Mouse (Mus musculus) intestine, embryonic 14.5 days (tissue): ENCODE results near the gene Ppp2r5a. TPM values are rescaled to one million over a fixed set of nuclear protein-coding genes. Genes with fewer than 3 reads are reported as not detected.

Source experiments
- ATAC-seq: fragments of 200-750 bp; cut with Nextera tagmentation; replicated peaks from 2 replicates; pipeline ENCODE4 v1.8.0; 2017; ENCODE audit warnings: low read depth, moderate number of reproducible peaks, moderate TSS enrichment, moderate library complexity; ENCODE audit not compliant: low FRiP score, low TSS enrichment
- DNase-seq: peaks from one replicate; pipeline ENCODE4 v3.0.0-alpha.2; 2018; ENCODE audit warnings: low spot score
- H3K27ac ChIP-seq: fragments of 300-500 bp; sonication (generic); 2 replicates; pipeline ENCODE4 v1.5.1; 2014; ENCODE audit warnings: low read depth, mild to moderate bottlenecking, control low read depth
- H3K27me3 ChIP-seq: fragments of 300-500 bp; sonication (generic); replicated peaks from 2 replicates; pipeline ENCODE4 v1.6.1; 2014; ENCODE audit warnings: low read length, control low read depth; ENCODE audit not compliant: control insufficient read depth, insufficient read depth
- H3K36me3 ChIP-seq: fragments of 300-500 bp; sonication (generic); 2 replicates; pipeline ENCODE4 v1.6.1; 2014; ENCODE audit warnings: low read length, control low read depth; ENCODE audit not compliant: control insufficient read depth, insufficient read depth
- H3K4me1 ChIP-seq: fragments of 300-500 bp; sonication (generic); replicated peaks from 2 replicates; pipeline ENCODE4 v1.6.1; 2014; ENCODE audit warnings: low read length, control low read depth, mixed read lengths; ENCODE audit not compliant: control insufficient read depth, insufficient read depth
- H3K4me2 ChIP-seq: fragments of 300-500 bp; sonication (generic); 2 replicates; pipeline ENCODE4 v1.6.1; 2014; ENCODE audit warnings: low read length
- H3K4me3 ChIP-seq: fragments of 300-500 bp; sonication (generic); 2 replicates; pipeline ENCODE4 v1.5.1; 2014; ENCODE audit warnings: low read depth, low read length, control low read depth, mixed read lengths
- H3K9ac ChIP-seq: fragments of 300-500 bp; sonication (generic); 2 replicates; pipeline ENCODE4 v1.6.1; 2014; ENCODE audit warnings: mild to moderate bottlenecking, low read length
- H3K9me3 ChIP-seq: fragments of 300-500 bp; sonication (generic); 2 replicates; pipeline ENCODE4 v1.6.1; 2016; ENCODE audit warnings: low read length, control low read depth; ENCODE audit not compliant: control insufficient read depth
- WGBS: fragments of 180-500 bp; shearing (Covaris S2); extraction: QIAGEN DNeasy Blood & Tissue Kit; methylation state at CpG from one replicate; pipeline ENCODE4 v1.1.7; 2014; 5-methylcytosine and 5-hydroxymethylcytosine counted together
- polyA plus RNA-seq: library from polyadenylated mRNA; unstranded; fragments of >200 nt; fragmentation: Nextera tagmentation; extraction: Ambion mirVana; gene quantifications from 2 replicates; pipeline ENCODE4 v1.2.1, GENCODE M21; 2014

Ppp2r5a gene
- polyA plus RNA-seq, 1 experiment from 2014 or later = 27.1 TPM

- 1% methylated on average over 45 of the region's 74 CpGs for WGBS
- Histone ChIP-seq H3K9ac (peak overlapping the region; percentile 81), H3K4me1 (peaks cover 13% of the 10 kb centered on the region), H3K4me2 (peak overlapping the region; percentile 76), H3K27ac (peak overlapping the region; percentile 98), H3K27me3 (no peaks in the 10 kb centered on the region), H3K4me3 (peak overlapping the region; percentile 75), H3K9me3 (no peaks in the 10 kb centered on the region), H3K36me3 (no peaks in the 10 kb centered on the region)
- ATAC-seq = peak; percentile 30
- no peak for DNase-seq
These were observed 6.6 kb downstream of the Ppp2r5a start for GRCm38 (mm10) chr1:191396446-191396845.

DNA sequence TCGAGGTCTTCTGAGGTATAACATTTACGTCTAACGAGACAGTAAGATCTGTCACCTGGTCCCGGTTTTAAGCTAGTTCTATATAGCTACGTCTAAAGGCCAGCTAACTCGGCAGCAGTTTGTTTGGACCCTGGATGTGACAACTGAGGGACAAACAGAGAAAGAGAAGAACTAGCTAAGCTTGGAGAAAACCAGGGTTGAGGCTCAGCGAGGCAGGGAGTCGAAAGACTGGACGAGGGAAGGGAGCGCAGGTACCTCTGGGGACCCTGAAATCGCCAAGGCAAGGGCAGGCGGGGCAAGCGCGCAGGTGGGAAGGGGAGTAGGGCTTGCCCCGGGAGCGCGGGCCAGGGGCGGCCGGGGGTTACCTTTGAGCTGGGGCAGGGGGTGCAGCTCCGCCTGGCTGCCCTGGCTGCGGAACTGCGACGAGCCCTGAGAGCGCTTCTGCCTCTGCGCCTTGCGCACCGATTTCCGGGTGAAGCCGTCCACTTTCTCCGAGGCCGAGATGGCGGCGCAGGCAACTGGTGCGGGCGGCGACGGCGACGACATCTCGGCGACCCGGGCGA is 7.1 kb downstream of the Ppp2r5a start:
- DNase-seq = peak; percentile 82
- no peak for ATAC-seq
- Histone ChIP-seq H3K36me3 (no peaks in the 10 kb centered on the region), H3K9me3 (no peaks in the 10 kb centered on the region), H3K9ac (peak overlapping the region; percentile 81), H3K4me1 (peaks cover 14% of the 10 kb centered on the region), H3K27ac (peak overlapping the region; percentile 98), H3K27me3 (no peaks in the 10 kb centered on the region), H3K4me2 (peak overlapping the region; percentile 76), H3K4me3 (peak overlapping the region; percentile 75)
- under 1% methylated on average over 40 of the region's 43 CpGs for WGBS

GRCm38 (mm10) chr1:191395200-191395599 is 7.9 kb downstream of the Ppp2r5a start:
- Histone ChIP-seq H3K4me2 (peak overlapping the region; percentile 76), H3K4me1 (peaks cover 14% of the 10 kb centered on the region), H3K9me3 (no peaks in the 10 kb centered on the region), H3K9ac (peak overlapping the region; percentile 81), H3K27me3 (no peaks in the 10 kb centered on the region), H3K27ac (no peak overlapping the region), H3K36me3 (no peaks in the 10 kb centered on the region), H3K4me3 (peak overlapping the region; percentile 75)
- 18% methylated on average over 1 of the region's 1 CpGs for WGBS
- DNase-seq (no peak), ATAC-seq (no peak)

DNA sequence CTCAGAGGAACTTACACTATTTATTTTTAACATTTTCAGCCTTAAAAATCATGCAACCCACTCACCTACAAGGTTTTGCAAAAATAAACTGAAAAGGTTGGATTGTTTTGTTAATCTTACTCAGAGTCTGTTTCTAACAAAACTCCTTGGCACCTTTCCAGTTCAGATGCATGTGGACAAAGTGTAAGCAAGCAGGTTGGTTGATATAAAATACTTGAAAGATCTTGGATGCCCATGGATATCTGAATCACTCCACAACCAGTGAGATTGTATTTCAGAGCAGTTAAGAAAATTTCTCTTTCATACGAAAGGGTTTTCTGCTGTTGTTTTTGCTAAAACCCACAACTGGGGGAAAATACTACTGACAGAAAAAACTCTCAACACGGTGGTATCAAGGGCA is 8.9 kb downstream of the Ppp2r5a start:
- Histone ChIP-seq H3K4me1 (peaks cover 14% of the 10 kb centered on the region), H3K4me2 (peak overlapping the region; percentile 76), H3K27me3 (no peaks in the 10 kb centered on the region), H3K36me3 (no peaks in the 10 kb centered on the region), H3K9me3 (no peaks in the 10 kb centered on the region), H3K9ac (no peak overlapping the region), H3K27ac (no peak overlapping the region), H3K4me3 (peak overlapping the region; percentile 5; the same call in 1 of the 2 replicates)
- no peak for ATAC-seq
- DNase-seq = no peak
- 43% methylated on average over 2 of the region's 2 CpGs for WGBS

GRCm38 (mm10) chr1:191393536-191393935 is 9.5 kb downstream of the Ppp2r5a start:
- Histone ChIP-seq H3K4me3 (no peak overlapping the region), H3K27ac (no peak overlapping the region), H3K9ac (no peak overlapping the region), H3K9me3 (no peaks in the 10 kb centered on the region), H3K27me3 (no peaks in the 10 kb centered on the region), H3K4me1 (peaks cover 14% of the 10 kb centered on the region), H3K4me2 (no peak overlapping the region), H3K36me3 (no peaks in the 10 kb centered on the region)
- 68% methylated on average over 3 of the region's 3 CpGs for WGBS
- DNase-seq = no peak
- no peak for ATAC-seq

DNA sequence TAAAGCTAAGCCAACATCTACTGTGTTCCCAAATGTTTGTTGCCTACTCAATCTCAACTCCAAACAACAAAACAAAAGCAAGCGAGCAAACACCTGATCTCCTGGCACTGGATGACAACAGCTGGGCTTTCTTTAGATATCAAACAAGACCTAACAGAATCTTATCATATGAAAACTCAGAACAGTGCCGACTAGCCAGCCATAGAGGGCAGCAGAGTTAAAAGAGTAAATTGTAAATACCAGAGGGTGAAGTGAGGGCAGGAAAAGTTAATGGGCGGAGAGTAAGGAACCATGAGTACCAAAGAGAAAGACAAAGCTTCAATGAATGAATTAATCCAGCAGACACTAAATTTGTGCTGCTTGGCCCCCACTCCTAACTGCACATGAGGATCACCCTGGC is 11.8 kb downstream of the Ppp2r5a start:
- no peaks in the 10 kb centered on the region for H3K27me3 ChIP-seq
- H3K4me1 ChIP-seq = peaks cover 11% of the 10 kb centered on the region
- 22% methylated on average over 3 of the region's 3 CpGs for WGBS
- no peak overlapping the region for H3K4me2 ChIP-seq
- DNase-seq (peak; percentile 65), ATAC-seq (0 out of 2 replicates have a peak, but pooled peaks have one; percentile 59)
- H3K4me3 ChIP-seq = no peak overlapping the region
- no peak overlapping the region for H3K27ac ChIP-seq
- no peak overlapping the region for H3K9ac ChIP-seq
- H3K36me3 ChIP-seq = no peaks in the 10 kb centered on the region
- H3K9me3 ChIP-seq = no peaks in the 10 kb centered on the region

- ATAC-seq = no peak
- 92% methylated on average over 10 of the region's 10 CpGs for WGBS
These were observed 18.2 kb downstream of the Ppp2r5a start for GRCm38 (mm10) chr1:191384786-191385430.

GRCm38 (mm10) chr1:191381955-191382736 is 20.9 kb downstream of the Ppp2r5a start:
- ATAC-seq = no peak
- WGBS = 90% methylated on average over 11 of the region's 11 CpGs

More at GRCm38 (mm10) chr1:191384786-191385430, 18.2 kb downstream of the Ppp2r5a start:
- no peak overlapping the region for H3K27ac ChIP-seq
- no peak overlapping the region for H3K4me2 ChIP-seq
- H3K27me3 ChIP-seq = no peaks in the 10 kb centered on the region
- no peaks in the 10 kb centered on the region for H3K36me3 ChIP-seq
- no peak overlapping the region for H3K4me3 ChIP-seq
- no peak overlapping the region for H3K9ac ChIP-seq
- no peaks in the 10 kb centered on the region for H3K9me3 ChIP-seq
- DNase-seq = no peak
- H3K4me1 ChIP-seq = no peaks in the 10 kb centered on the region

More at GRCm38 (mm10) chr1:191381955-191382736, 20.9 kb downstream of the Ppp2r5a start:
- Histone ChIP-seq H3K9ac (no peak overlapping the region), H3K4me2 (no peak overlapping the region), H3K27me3 (no peaks in the 10 kb centered on the region), H3K9me3 (no peaks in the 10 kb centered on the region), H3K27ac (no peak overlapping the region), H3K4me3 (no peak overlapping the region), H3K36me3 (no peaks in the 10 kb centered on the region), H3K4me1 (no peaks in the 10 kb centered on the region)
- DNase-seq = no peak
